In genomic region chr13:55446483-55447105, GRCm38 (mm10) we compare ENCODE assay signal across 8 mouse cellular contexts. TPM values are rescaled to one million over a fixed set of nuclear protein-coding genes. Genes with fewer than 3 reads are reported as not detected.
DNase-seq lines count a peak whose midpoint lies in the region; ATAC-seq and TF ChIP-seq lines count a peak whose summit lies in the region.

No protein-coding gene starts in this region.

- peaks cover 50% of the 10 kb centered on the region for H3K36me3 ChIP-seq in E14TG2a.4 (ENCODE audit: insufficient read depth, low read length)
- peaks cover 14% of the 10 kb centered on the region for H3K36me3 ChIP-seq in forebrain, postnatal 0 days (ENCODE audit: insufficient read depth)

- no peaks in the 10 kb centered on the region for H3K9me3 ChIP-seq in E14TG2a.4 (ENCODE audit: low read length)
- H3K9me3 ChIP-seq in forebrain, postnatal 0 days (ENCODE audit: low read length) = no peaks in the 10 kb centered on the region

- H3K27ac ChIP-seq in forebrain, postnatal 0 days (ENCODE audit: low read depth, low read length) = no peak overlapping the region

- TF ChIP-seq CTCF in E14TG2a.4 (conservative IDR thresholded peaks at IDR 0.05; ENCODE audit: low read length) = no peak
- TF ChIP-seq CTCF in forebrain, postnatal 0 days (IDR thresholded peaks at IDR 0.05; ENCODE audit: low read depth) = no peak

- intact Hi-C loops in gastrocnemius, postnatal 14 days (cut with DNase I; ENCODE audit: low total_unique reads) = no loop called here
- intact Hi-C loops in left cerebral cortex, postnatal 25 days (cut with DNase I) = no loop called here

- ATAC-seq in forebrain, postnatal 0 days = no peak
- peak; percentile 27 for ATAC-seq in megakaryocyte progenitor cell, adult 5-6 weeks (replicated peaks; ENCODE audit: poor library complexity)

- peak; percentile 5 for DNase-seq in gastrocnemius, postnatal 14 days
- DNase-seq in gastrocnemius, postnatal 10 days = no peak
- no peak for DNase-seq in forebrain, postnatal 0 days
- DNase-seq in frontal cortex, adult 2 months (ENCODE audit: extremely low spot score in 1 of 2, low spot score in 1 of 2) = no peak
- no peak for DNase-seq in adrenal gland, postnatal 14 days
- no peak for DNase-seq in left cerebral cortex, postnatal 25 days (ENCODE audit: low spot score in 2 of 2)

- no peaks in the 10 kb centered on the region for H3K27me3 ChIP-seq in E14TG2a.4 (ENCODE audit: insufficient read depth, low read length)
- no peaks in the 10 kb centered on the region for H3K27me3 ChIP-seq in forebrain, postnatal 0 days (ENCODE audit: insufficient read depth, low read length)

- peak overlapping the region; percentile 81 for H3K9ac ChIP-seq in forebrain, postnatal 0 days

- H3K4me1 ChIP-seq in E14TG2a.4 (replicated peaks; ENCODE audit: low read depth, low read length) = peaks cover 80% of the 10 kb centered on the region
- H3K4me1 ChIP-seq in forebrain, postnatal 0 days (ENCODE audit: insufficient read depth) = no peaks in the 10 kb centered on the region; the same call in 1 of the 2 replicates

- 79% methylated on average over 6 of the region's 6 CpGs for WGBS in forebrain, postnatal 0 days

- H3K4me2 ChIP-seq in forebrain, postnatal 0 days (ENCODE audit: low read depth) = peak overlapping the region; percentile 84

- H3K4me3 ChIP-seq in E14TG2a.4 (replicated peaks; ENCODE audit: low read length) = peak overlapping the region; percentile 98
- peak overlapping the region; percentile 86; the same call in 1 of the 2 replicates for H3K4me3 ChIP-seq in forebrain, postnatal 0 days (ENCODE audit: low read depth, low read length)

RNA-seq across cellular contexts. Expression of gene Grk6, which starts 1.7 kb away (rescaled TPM):
- total RNA-seq in gastrocnemius, postnatal 14 days (2021) = 10 to 100 TPM; 12.1 to 12.6 TPM
- 10 to 100 TPM; 17.4 to 22.3 TPM for total RNA-seq in gastrocnemius, postnatal 10 days (2021)
- total RNA-seq in forebrain, postnatal 0 days (2014; rRNA removed) = 79.5 and 88.2 TPM in 2 replicates
- polyA plus RNA-seq in forebrain, postnatal 0 days (2015; fragmentation: Nextera tagmentation; extraction: Ambion mirVana) = 38.5 and 40.8 TPM in 2 replicates
- total RNA-seq in megakaryocyte progenitor cell, adult 5-6 weeks (2015) = 51.7 and 52.6 TPM in 2 replicates
- 81.7 and 88.6 TPM in 2 replicates for total RNA-seq in megakaryocyte progenitor cell, adult 5-6 weeks (2017)
- 70.6 and 74.3 TPM in 2 replicates for polyA plus RNA-seq in frontal cortex, adult 2 months (2012; rRNA removed)
- total RNA-seq in adrenal gland, postnatal 14 days (2021) = 35.3 and 55.4 TPM in 2 replicates
- 10 to 100 TPM; 64.0 to 68.0 TPM for total RNA-seq in left cerebral cortex, postnatal 25 days (2021)

RNA-seq across cellular contexts. Expression of gene Prr7, which starts 17.5 kb away (rescaled TPM):
- 1 to 10 TPM; 1.0 to 1.6 TPM for total RNA-seq in gastrocnemius, postnatal 14 days (2021)
- total RNA-seq in gastrocnemius, postnatal 10 days (2021) = 1 to 10 TPM; 2.1 to 2.5 TPM
- total RNA-seq in forebrain, postnatal 0 days (2014; rRNA removed) = 108 and 118 TPM in 2 replicates
- 7.8 and 8.7 TPM in 2 replicates for polyA plus RNA-seq in forebrain, postnatal 0 days (2015; fragmentation: Nextera tagmentation; extraction: Ambion mirVana)
- 0.72 and 1.7 TPM in 2 replicates for total RNA-seq in megakaryocyte progenitor cell, adult 5-6 weeks (2015)
- 1.5 TPM in 2 replicates for total RNA-seq in megakaryocyte progenitor cell, adult 5-6 weeks (2017)
- 67.1 and 81.0 TPM in 2 replicates for polyA plus RNA-seq in frontal cortex, adult 2 months (2012; rRNA removed)
- total RNA-seq in adrenal gland, postnatal 14 days (2021) = 3.1 and 6.0 TPM in 2 replicates
- total RNA-seq in left cerebral cortex, postnatal 25 days (2021) = 10 to 100 TPM; 80.1 to 85.9 TPM

RNA-seq across cellular contexts. Expression of gene F12, which starts 20.0 kb away (rescaled TPM):
- not detected for total RNA-seq in gastrocnemius, postnatal 14 days (2021)
- under 1 TPM in 1 of 2 experiments, not detected in 1; 0.34 TPM for total RNA-seq in gastrocnemius, postnatal 10 days (2021)
- 0.15 TPM in 1 of 2 replicates, not detected in the other for total RNA-seq in forebrain, postnatal 0 days (2014; rRNA removed)
- 0.45 and 0.51 TPM in 2 replicates for polyA plus RNA-seq in forebrain, postnatal 0 days (2015; fragmentation: Nextera tagmentation; extraction: Ambion mirVana)
- total RNA-seq in megakaryocyte progenitor cell, adult 5-6 weeks (2015) = not detected in 2 replicates
- not detected in 2 replicates for total RNA-seq in megakaryocyte progenitor cell, adult 5-6 weeks (2017)
- polyA plus RNA-seq in frontal cortex, adult 2 months (2012; rRNA removed) = 0.57 and 0.82 TPM in 2 replicates
- 4.3 and 60.0 TPM in 2 replicates for total RNA-seq in adrenal gland, postnatal 14 days (2021)
- under 1 TPM; 0.57 to 0.62 TPM for total RNA-seq in left cerebral cortex, postnatal 25 days (2021)

RNA-seq across cellular contexts. Expression of gene Pfn3, which starts 31.6 kb away (rescaled TPM):
- not detected for total RNA-seq in gastrocnemius, postnatal 14 days (2021)
- total RNA-seq in gastrocnemius, postnatal 10 days (2021) = not detected
- total RNA-seq in forebrain, postnatal 0 days (2014; rRNA removed) = not detected in 2 replicates
- polyA plus RNA-seq in forebrain, postnatal 0 days (2015; fragmentation: Nextera tagmentation; extraction: Ambion mirVana) = 0.93 and 1.5 TPM in 2 replicates
- not detected in 2 replicates for total RNA-seq in megakaryocyte progenitor cell, adult 5-6 weeks (2015)
- not detected in 2 replicates for total RNA-seq in megakaryocyte progenitor cell, adult 5-6 weeks (2017)
- polyA plus RNA-seq in frontal cortex, adult 2 months (2012; rRNA removed) = 0.34 and 0.42 TPM in 2 replicates
- not detected in 2 replicates for total RNA-seq in adrenal gland, postnatal 14 days (2021)
- not detected for total RNA-seq in left cerebral cortex, postnatal 25 days (2021)

RNA-seq across cellular contexts. Expression of gene Dbn1, which starts 41.3 kb away (rescaled TPM):
- total RNA-seq in gastrocnemius, postnatal 14 days (2021) = 10 to 100 TPM; 31.3 to 37.5 TPM
- 10 to 100 TPM; 52.6 to 71.2 TPM for total RNA-seq in gastrocnemius, postnatal 10 days (2021)
- 545 and 619 TPM in 2 replicates for total RNA-seq in forebrain, postnatal 0 days (2014; rRNA removed)
- 603 and 619 TPM in 2 replicates for polyA plus RNA-seq in forebrain, postnatal 0 days (2015; fragmentation: Nextera tagmentation; extraction: Ambion mirVana)
- total RNA-seq in megakaryocyte progenitor cell, adult 5-6 weeks (2015) = 0.72 and 0.76 TPM in 2 replicates
- total RNA-seq in megakaryocyte progenitor cell, adult 5-6 weeks (2017) = 2.3 and 2.7 TPM in 2 replicates
- 366 and 391 TPM in 2 replicates for polyA plus RNA-seq in frontal cortex, adult 2 months (2012; rRNA removed)
- 24.0 and 24.9 TPM in 2 replicates for total RNA-seq in adrenal gland, postnatal 14 days (2021)
- total RNA-seq in left cerebral cortex, postnatal 25 days (2021) = 100 to 1,000 TPM; 287 to 295 TPM

Comparison
In these comparisons a context has a peak if more than half of its experiments do, and no peak if none do; other contexts are left out.
1. RNA of gene Prr7, which starts 17.5 kb away (total RNA-seq): 108 to 118 TPM in forebrain, postnatal 0 days and 80.1 to 85.9 TPM in left cerebral cortex, postnatal 25 days; 3.1 to 6.0 TPM in adrenal gland, postnatal 14 days, 2.1 to 2.5 TPM in gastrocnemius, postnatal 10 days, 1.0 to 1.6 TPM in gastrocnemius, postnatal 14 days and 0.72 to 1.7 TPM in megakaryocyte progenitor cell, adult 5-6 weeks; every median in the first group is over 10 times any median in the second.